Mouse (Mus musculus): ENCODE data around the gene Zbtb37.
"Not testable (repeated sequence)": the region's sequence is repeated elsewhere in the genome, so short reads cannot be mapped to it uniquely, and the experiment has no call there.

Zbtb37 gene

GRCm38 (mm10) chr1:161032345-161032744, 2.3 kb downstream of the Zbtb37 start:
- DNase-seq = no peak

GRCm38 (mm10) chr1:161031881-161032280, 2.8 kb downstream of the Zbtb37 start:
- no peak for DNase-seq

- DNase-seq = no peak
Observed at GRCm38 (mm10) chr1:161030058-161030457, 4.6 kb downstream of the Zbtb37 start.

- not testable (repeated sequence) for DNase-seq
Observed at GRCm38 (mm10) chr1:161028427-161028826, 6.2 kb downstream of the Zbtb37 start.

GRCm38 (mm10) chr1:161027196-161027595, 7.5 kb downstream of the Zbtb37 start:
- no peak for DNase-seq

- peak in 1 of 2 experiments; percentile 26 for DNase-seq
Observed at GRCm38 (mm10) chr1:161025410-161026210, 9.0 kb downstream of the Zbtb37 start.

GRCm38 (mm10) chr1:161020051-161020450, 14.6 kb downstream of the Zbtb37 start:
- no peak for DNase-seq

- no peak for DNase-seq
Observed at GRCm38 (mm10) chr1:161016378-161016777, 18.3 kb downstream of the Zbtb37 start.

- no peak for DNase-seq
Observed at GRCm38 (mm10) chr1:161010436-161010835, 24.2 kb downstream of the Zbtb37 start.

- DNase-seq = no peak
Observed at GRCm38 (mm10) chr1:161008038-161008437, 26.6 kb downstream of the Zbtb37 start.

GRCm38 (mm10) chr1:161006471-161006870, 28.2 kb downstream of the Zbtb37 start:
- DNase-seq = no peak

- DNase-seq = no peak
Observed at GRCm38 (mm10) chr1:161005526-161005925, 29.1 kb downstream of the Zbtb37 start.

- no peak for DNase-seq
Observed at GRCm38 (mm10) chr1:161004942-161005341, 29.7 kb downstream of the Zbtb37 start.

- DNase-seq = no peak
Observed at GRCm38 (mm10) chr1:160993851-160994250, 40.8 kb downstream of the Zbtb37 start.

- DNase-seq = no peak
Observed at GRCm38 (mm10) chr1:160989395-160989794, 45.3 kb downstream of the Zbtb37 start.

- no peak for DNase-seq
Observed at GRCm38 (mm10) chr1:160986881-160987635, 47.6 kb downstream of the Zbtb37 start.

GRCm38 (mm10) chr1:160985477-160985876, 49.2 kb downstream of the Zbtb37 start:
- DNase-seq = no peak

- not testable (repeated sequence) for DNase-seq
Observed at GRCm38 (mm10) chr1:160984731-160985130, 49.9 kb downstream of the Zbtb37 start.

GRCm38 (mm10) chr1:160982887-160983286, 51.8 kb downstream of the Zbtb37 start:
- no peak for DNase-seq

- DNase-seq = no peak
Observed at GRCm38 (mm10) chr1:160981337-160981736, 53.3 kb downstream of the Zbtb37 start.

- DNase-seq = peak in 1 of 2 experiments; percentile 11
Observed at GRCm38 (mm10) chr1:160980537-160981234, 54.0 kb downstream of the Zbtb37 start.

- no peak for DNase-seq
Observed at GRCm38 (mm10) chr1:160980021-160980420, 54.6 kb downstream of the Zbtb37 start.

- no peak for DNase-seq
Observed at GRCm38 (mm10) chr1:160978071-160978735, 56.4 kb downstream of the Zbtb37 start, which contains the start of gene Serpinc1. Serpinc1 (plus strand) TSS chr1:160978585.

Measured in kidney, postnatal 4 days (tissue).